Mouse (Mus musculus): ENCODE measurements around the gene Tmem259. TPM values are rescaled to one million over a fixed set of nuclear protein-coding genes. Genes with fewer than 3 reads are reported as not detected.
A peak's percentile ranks its signal among the peaks of the same experiment; 100 is the strongest.

The Tmem259 gene
- polyA plus RNA-seq, 1 experiment: 131 TPM

GRCm38 (mm10) chr10:79937775-79938526 is 46.2 kb downstream of the Tmem259 start:
- Histone ChIP-seq H3K4me3 (replicated peaks; ENCODE audit: control insufficient read depth, low read depth, low read length) (no peak overlapping the region), H3K4me1 (ENCODE audit: control insufficient read depth, insufficient read depth, low read length) (peaks cover 29% of the 10 kb centered on the region), H3K27ac (ENCODE audit: control insufficient read depth, insufficient read depth, low read depth, low read length, poor library complexity) (peak overlapping the region; percentile 32)
- TF ChIP-seq CTCF (IDR thresholded peaks at IDR 0.05; ENCODE audit: control insufficient read depth, insufficient read depth, low read length): no peak
- TF ChIP-seq POLR2A (IDR thresholded peaks at IDR 0.05; ENCODE audit: borderline replicate concordance, control insufficient read depth, low read depth, low read length): peak; percentile 5; the same call in 1 of the 2 replicates
- WGBS: 53% methylated on average over 11 of the region's 11 CpGs

GRCm38 (mm10) chr10:79936911-79937441 is 47.2 kb downstream of the Tmem259 start:
- TF ChIP-seq POLR2A (IDR thresholded peaks at IDR 0.05; ENCODE audit: borderline replicate concordance, control insufficient read depth, low read depth, low read length) (peak; percentile 43; the same call in 1 of the 2 replicates), CTCF (IDR thresholded peaks at IDR 0.05; ENCODE audit: control insufficient read depth, insufficient read depth, low read length) (no peak)
- 1% methylated on average over 27 of the region's 27 CpGs for WGBS
- Histone ChIP-seq H3K4me1 (ENCODE audit: control insufficient read depth, insufficient read depth, low read length) (peaks cover 29% of the 10 kb centered on the region), H3K4me3 (replicated peaks; ENCODE audit: control insufficient read depth, low read depth, low read length) (peak overlapping the region; percentile 46), H3K27ac (ENCODE audit: control insufficient read depth, insufficient read depth, low read depth, low read length, poor library complexity) (peak overlapping the region; percentile 83)

- no peak for TF ChIP-seq POLR2A (IDR thresholded peaks at IDR 0.05; ENCODE audit: borderline replicate concordance, control insufficient read depth, low read depth, low read length)
- TF ChIP-seq CTCF (IDR thresholded peaks at IDR 0.05; ENCODE audit: control insufficient read depth, insufficient read depth, low read length): no peak
Measured at GRCm38 (mm10) chr10:79936284-79936910, 47.7 kb downstream of the Tmem259 start.

GRCm38 (mm10) chr10:79934794-79935569 is 49.1 kb downstream of the Tmem259 start:
- WGBS: 89% methylated on average over 16 of the region's 16 CpGs
- TF ChIP-seq CTCF (IDR thresholded peaks at IDR 0.05; ENCODE audit: control insufficient read depth, insufficient read depth, low read length): no peak
- H3K4me1 ChIP-seq (ENCODE audit: control insufficient read depth, insufficient read depth, low read length): peaks cover 24% of the 10 kb centered on the region
- no peak overlapping the region for H3K4me3 ChIP-seq (replicated peaks; ENCODE audit: control insufficient read depth, low read depth, low read length)
- no peak overlapping the region for H3K27ac ChIP-seq (ENCODE audit: control insufficient read depth, insufficient read depth, low read depth, low read length, poor library complexity)

More at GRCm38 (mm10) chr10:79936284-79936910, 47.7 kb downstream of the Tmem259 start:
- peaks cover 27% of the 10 kb centered on the region for H3K4me1 ChIP-seq (ENCODE audit: control insufficient read depth, insufficient read depth, low read length)
- peak overlapping the region; percentile 83 for H3K27ac ChIP-seq (ENCODE audit: control insufficient read depth, insufficient read depth, low read depth, low read length, poor library complexity)
- 24% methylated on average over 10 of the region's 10 CpGs for WGBS
- H3K4me3 ChIP-seq (replicated peaks; ENCODE audit: control insufficient read depth, low read depth, low read length): peak overlapping the region; percentile 46

GRCm38 (mm10) chr10:79934272-79934721 is 49.8 kb downstream of the Tmem259 start:
- peaks cover 21% of the 10 kb centered on the region for H3K4me1 ChIP-seq (ENCODE audit: control insufficient read depth, insufficient read depth, low read length)
- whole genome bisulfite sequencing: 53% methylated on average over 13 of the region's 13 CpGs
- H3K4me3 ChIP-seq (replicated peaks; ENCODE audit: control insufficient read depth, low read depth, low read length): no peak overlapping the region
- TF ChIP-seq POLR2A (IDR thresholded peaks at IDR 0.05; ENCODE audit: borderline replicate concordance, control insufficient read depth, low read depth, low read length): no peak
- TF ChIP-seq CTCF (IDR thresholded peaks at IDR 0.05; ENCODE audit: control insufficient read depth, insufficient read depth, low read length): no peak
- no peak overlapping the region for H3K27ac ChIP-seq (ENCODE audit: control insufficient read depth, insufficient read depth, low read depth, low read length, poor library complexity)

GRCm38 (mm10) chr10:79933861-79934260 is 50.3 kb downstream of the Tmem259 start:
- no peak for TF ChIP-seq CTCF (IDR thresholded peaks at IDR 0.05; ENCODE audit: control insufficient read depth, insufficient read depth, low read length)
- no peak for TF ChIP-seq POLR2A (IDR thresholded peaks at IDR 0.05; ENCODE audit: borderline replicate concordance, control insufficient read depth, low read depth, low read length)
- H3K27ac ChIP-seq (ENCODE audit: control insufficient read depth, insufficient read depth, low read depth, low read length, poor library complexity): no peak overlapping the region; the same call in 1 of the 2 replicates
- 83% methylated on average over 6 of the region's 6 CpGs for WGBS
- H3K4me3 ChIP-seq (replicated peaks; ENCODE audit: control insufficient read depth, low read depth, low read length): no peak overlapping the region
- peaks cover 19% of the 10 kb centered on the region for H3K4me1 ChIP-seq (ENCODE audit: control insufficient read depth, insufficient read depth, low read length)

- peaks cover 19% of the 10 kb centered on the region for H3K4me1 ChIP-seq (ENCODE audit: control insufficient read depth, insufficient read depth, low read length)
- H3K27ac ChIP-seq (ENCODE audit: control insufficient read depth, insufficient read depth, low read depth, low read length, poor library complexity): no peak overlapping the region; the same call in 1 of the 2 replicates
- no peak overlapping the region for H3K4me3 ChIP-seq (replicated peaks; ENCODE audit: control insufficient read depth, low read depth, low read length)
- WGBS: 78% methylated on average over 9 of the region's 9 CpGs
- TF ChIP-seq CTCF (IDR thresholded peaks at IDR 0.05; ENCODE audit: control insufficient read depth, insufficient read depth, low read length) (no peak), POLR2A (IDR thresholded peaks at IDR 0.05; ENCODE audit: borderline replicate concordance, control insufficient read depth, low read depth, low read length) (no peak)
Measured at GRCm38 (mm10) chr10:79933145-79933679, 50.9 kb downstream of the Tmem259 start.
